Mouse (Mus musculus) brain, embryonic 14.5 days (tissue): ENCODE results near the gene Rtbdn.

Source experiments
- CTCF ChIP-seq: fragments of 200-500 bp; IDR thresholded peaks from 2 replicates; pipeline ENCODE4 v1.5.1; 2012; ENCODE audit warnings: inconsistent platforms, mild to moderate bottlenecking, moderate library complexity, borderline replicate concordance; ENCODE audit not compliant: insufficient read depth, insufficient read length; ENCODE audit errors: extremely low read depth
- POLR2A ChIP-seq: fragments of 200-500 bp; IDR thresholded peaks from 2 replicates; pipeline ENCODE4 v1.6.1; 2012; ENCODE audit warnings: mild to moderate bottlenecking, inconsistent platforms, borderline replicate concordance; ENCODE audit not compliant: poor library complexity, insufficient read depth, insufficient read length, severe bottlenecking; ENCODE audit errors: extremely low read depth

GRCm38 (mm10) chr8:84945235-84945632, 1.6 kb upstream of the Rtbdn start:
- TF ChIP-seq CTCF: no peak
- no peak for TF ChIP-seq POLR2A
